Mouse (Mus musculus): ENCODE results near the gene Ifi203. TPM values are rescaled to one million over a fixed set of nuclear protein-coding genes. Genes with fewer than 3 reads are reported as not detected.
"Not testable (repeated sequence)": the region's sequence is repeated elsewhere in the genome, so short reads cannot be mapped to it uniquely, and the experiment has no call there.

Ifi203 gene
- polyA plus RNA-seq, 1 experiment from 2014 or later = 0.65 TPM

DNA sequence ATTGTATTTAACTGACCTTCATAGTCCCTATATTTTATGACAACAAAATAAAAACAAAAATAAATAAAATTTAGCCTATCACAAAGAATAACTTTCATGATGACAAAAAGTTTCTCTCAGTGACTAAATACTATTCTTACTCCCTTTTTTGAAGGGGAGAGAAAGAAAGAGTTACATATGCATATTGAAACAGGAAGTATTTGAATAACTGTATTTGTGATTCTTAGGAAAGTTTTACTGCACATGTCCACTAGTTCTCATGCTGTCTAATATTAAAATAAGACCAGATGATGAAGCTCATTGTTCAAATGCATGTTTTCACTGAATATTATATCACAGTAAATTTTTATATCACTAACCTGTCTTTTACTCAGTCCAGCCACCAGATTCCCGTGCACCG, 950 bp downstream of the Ifi203 start:
- not testable (repeated sequence) for H3K9ac ChIP-seq; H3K9me3 ChIP-seq; H3K27ac ChIP-seq; H3K4me3 ChIP-seq; H3K36me3 ChIP-seq; ATAC-seq (ENCODE audit: low FRiP score); H3K4me2 ChIP-seq; H3K27me3 ChIP-seq; H3K4me1 ChIP-seq (replicated peaks)
- 95% methylated on average over 2 of the region's 2 CpGs for WGBS

DNA sequence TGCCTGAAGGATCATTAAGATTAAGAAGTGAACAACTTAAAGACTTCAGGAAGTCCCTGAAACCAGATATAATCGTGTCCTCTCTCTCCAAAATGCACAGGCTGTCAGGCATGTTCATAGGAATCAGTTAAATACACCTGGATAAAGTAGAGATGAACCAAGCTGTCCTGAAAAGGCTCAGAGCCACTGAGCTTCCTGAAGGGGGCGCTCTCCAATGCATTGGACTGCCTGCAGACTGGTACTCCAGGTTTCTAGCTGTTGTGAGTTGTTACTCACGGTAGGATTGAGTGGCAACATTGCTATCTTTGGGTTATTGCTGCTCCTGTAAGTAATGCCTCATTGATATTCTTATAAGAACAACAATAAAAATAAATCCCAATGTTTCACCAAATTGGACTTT, 23.2 kb downstream of the Ifi203 start:
- H3K27ac ChIP-seq; H3K9ac ChIP-seq; H3K27me3 ChIP-seq; H3K4me1 ChIP-seq (replicated peaks); H3K9me3 ChIP-seq; ATAC-seq (ENCODE audit: low FRiP score); H3K4me2 ChIP-seq; H3K36me3 ChIP-seq; H3K4me3 ChIP-seq: not testable (repeated sequence)
- 67% methylated on average over 3 of the region's 3 CpGs for WGBS

DNA sequence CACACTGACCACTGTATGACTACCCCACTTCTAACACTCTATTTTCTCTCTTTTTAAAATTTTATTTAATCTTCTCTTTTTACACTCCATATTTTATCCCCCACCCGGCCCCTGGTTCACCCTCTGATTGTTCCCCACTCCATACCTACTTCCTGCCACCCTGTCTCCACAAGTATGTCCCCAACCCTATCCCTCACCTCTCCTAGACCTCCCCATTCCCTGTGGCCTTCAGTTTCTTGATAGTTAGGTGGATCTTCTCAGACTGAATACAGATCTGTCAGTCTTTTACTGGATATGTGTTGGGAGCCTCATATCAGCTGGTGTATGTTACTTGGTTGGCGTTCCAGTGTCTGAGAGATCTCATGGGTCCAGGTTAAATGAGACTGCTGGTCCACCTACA, 27.9 kb downstream of the Ifi203 start:
- no peak overlapping the region for H3K4me2 ChIP-seq
- no peaks in the 10 kb centered on the region for H3K4me1 ChIP-seq (replicated peaks)
- no peak overlapping the region for H3K4me3 ChIP-seq
- H3K9me3 ChIP-seq = no peaks in the 10 kb centered on the region
- no peak for ATAC-seq (ENCODE audit: low FRiP score)
- no peaks in the 10 kb centered on the region for H3K36me3 ChIP-seq
- H3K27ac ChIP-seq = no peak overlapping the region
- H3K9ac ChIP-seq = no peak overlapping the region
- WGBS = 81% methylated on average over 2 of the region's 2 CpGs
- H3K27me3 ChIP-seq = no peaks in the 10 kb centered on the region

DNA sequence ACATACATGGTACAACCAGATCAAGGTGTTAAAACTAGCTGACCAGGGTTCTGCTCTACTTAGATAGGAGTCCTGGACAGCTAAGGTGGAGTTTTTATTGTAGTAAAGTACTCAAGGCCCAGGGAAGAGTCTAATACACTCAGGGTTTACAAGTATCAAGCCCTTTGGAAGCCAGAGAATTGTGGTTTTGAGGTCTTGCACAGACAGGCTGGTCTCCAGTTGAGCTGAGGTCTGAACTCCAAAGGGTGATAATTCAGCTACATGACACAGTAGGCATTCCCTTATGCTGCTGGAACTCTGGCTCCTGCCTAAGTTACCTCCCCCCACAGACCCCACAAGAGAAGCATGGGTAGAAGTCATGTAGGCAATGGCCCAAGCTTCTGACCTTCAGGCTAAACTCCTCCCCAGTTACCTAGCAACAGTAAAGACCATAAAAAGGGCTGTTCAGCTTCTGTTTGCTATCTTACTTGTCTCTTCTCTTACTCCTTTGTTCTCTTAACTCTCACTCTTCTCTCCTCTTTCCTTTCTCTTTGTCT, 29.1 kb downstream of the Ifi203 start:
- not testable (repeated sequence) for H3K4me3 ChIP-seq; H3K27ac ChIP-seq; H3K27me3 ChIP-seq; H3K36me3 ChIP-seq; H3K4me1 ChIP-seq (replicated peaks); H3K4me2 ChIP-seq; H3K9me3 ChIP-seq; ATAC-seq (ENCODE audit: low FRiP score); H3K9ac ChIP-seq

DNA sequence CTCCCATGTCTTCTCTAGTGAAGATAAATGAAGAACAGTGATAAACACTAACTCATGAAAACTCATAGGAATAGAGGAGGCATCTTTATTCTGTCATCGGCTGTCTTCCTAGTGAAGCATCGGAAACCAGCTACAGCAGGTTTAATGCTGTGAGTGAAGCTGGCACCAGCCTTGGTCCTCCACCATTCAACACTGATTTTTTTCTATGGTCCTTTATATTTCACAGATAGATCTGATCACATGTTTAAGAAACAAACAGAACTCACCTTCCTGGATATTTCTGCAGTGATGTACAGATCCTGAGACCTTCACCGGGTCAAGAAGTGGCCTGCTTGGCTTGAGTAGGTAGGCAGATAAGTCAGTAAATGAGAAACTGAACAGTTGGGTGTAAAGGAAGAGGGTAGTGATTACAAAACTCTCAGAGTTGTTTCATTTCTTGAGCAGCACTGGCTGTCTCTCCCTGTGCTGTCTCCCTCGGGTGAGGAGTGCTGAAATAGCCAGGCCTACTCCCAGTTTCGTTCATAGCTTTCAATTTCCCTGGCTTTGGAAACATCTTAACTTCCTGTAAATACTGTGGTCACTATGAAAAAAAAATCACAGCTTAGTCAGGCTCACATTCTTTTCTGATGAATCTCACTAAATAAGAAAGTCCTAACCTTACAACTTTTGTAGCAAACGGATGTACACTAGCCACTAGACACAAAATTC, 29.8 kb downstream of the Ifi203 start, which contains the start of gene Ifi211:
Gene Ifi211, minus strand, starts transcription at position 499 of the 708 bp plus-strand sequence.
- not testable (repeated sequence) for H3K4me1 ChIP-seq (replicated peaks); H3K4me3 ChIP-seq; H3K36me3 ChIP-seq; H3K9me3 ChIP-seq; H3K9ac ChIP-seq; H3K4me2 ChIP-seq; ATAC-seq (ENCODE audit: low FRiP score); H3K27ac ChIP-seq; H3K27me3 ChIP-seq
- WGBS = 95% methylated on average over 6 of the region's 6 CpGs

DNA sequence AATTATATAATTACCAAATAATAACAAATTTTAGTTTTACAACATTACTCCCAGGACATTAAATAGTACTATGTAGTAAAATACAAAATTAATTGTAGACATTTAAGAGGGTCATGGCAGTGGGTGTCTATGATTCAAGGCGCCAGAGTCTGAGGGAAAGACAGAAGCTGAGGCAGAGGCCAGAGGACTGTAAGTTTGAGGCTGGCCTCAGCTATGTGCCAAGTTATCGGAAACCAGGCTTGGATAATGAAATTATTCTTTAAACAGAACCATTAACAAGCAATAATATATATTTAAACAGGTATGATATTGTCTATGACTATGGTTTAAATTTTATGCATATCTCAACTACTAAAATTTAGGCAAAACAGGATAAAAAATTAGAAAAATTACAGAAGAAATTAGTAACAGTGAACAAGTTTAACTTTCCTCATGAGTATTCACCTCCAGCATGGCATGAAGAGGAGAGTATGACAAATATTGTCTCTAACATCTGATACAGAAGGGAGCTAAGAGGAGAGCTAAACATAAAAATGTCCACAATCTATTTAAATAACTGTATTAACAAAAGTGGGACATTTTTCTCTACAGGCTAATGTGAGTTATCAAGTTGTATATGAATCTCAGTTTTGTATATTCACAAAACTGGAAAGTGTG, 30.5 kb downstream of the Ifi203 start:
- WGBS = 93% methylated on average over 2 of the region's 2 CpGs
- Histone ChIP-seq H3K9ac (no peak overlapping the region), H3K27me3 (no peaks in the 10 kb centered on the region), H3K27ac (no peak overlapping the region), H3K4me2 (no peak overlapping the region), H3K9me3 (no peaks in the 10 kb centered on the region), H3K36me3 (no peaks in the 10 kb centered on the region), H3K4me3 (no peak overlapping the region), H3K4me1 (replicated peaks) (no peaks in the 10 kb centered on the region)
- ATAC-seq (ENCODE audit: low FRiP score) = no peak

DNA sequence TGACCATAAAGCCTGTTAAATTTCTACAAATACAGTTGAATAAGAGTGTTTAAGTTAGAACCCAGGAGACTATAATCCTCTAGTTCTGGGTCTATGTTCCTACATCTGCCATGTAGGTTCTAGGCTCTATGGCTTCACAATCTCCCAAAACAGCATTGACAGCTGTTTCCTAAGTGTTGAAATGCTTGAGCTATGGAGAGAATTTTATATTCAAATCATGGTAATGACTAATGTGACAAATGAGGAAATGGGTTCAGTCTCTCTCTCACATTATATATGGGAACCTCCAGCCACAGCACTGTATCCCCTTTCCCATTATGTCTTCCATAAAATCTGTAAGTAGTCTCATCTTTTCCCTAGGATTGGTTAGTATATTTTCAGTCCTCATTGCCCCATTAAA, 34.1 kb downstream of the Ifi203 start:
- H3K4me2 ChIP-seq; H3K9ac ChIP-seq; H3K4me1 ChIP-seq (replicated peaks); ATAC-seq (ENCODE audit: low FRiP score); H3K36me3 ChIP-seq; H3K9me3 ChIP-seq; H3K27me3 ChIP-seq; H3K4me3 ChIP-seq; H3K27ac ChIP-seq: not testable (repeated sequence)

DNA sequence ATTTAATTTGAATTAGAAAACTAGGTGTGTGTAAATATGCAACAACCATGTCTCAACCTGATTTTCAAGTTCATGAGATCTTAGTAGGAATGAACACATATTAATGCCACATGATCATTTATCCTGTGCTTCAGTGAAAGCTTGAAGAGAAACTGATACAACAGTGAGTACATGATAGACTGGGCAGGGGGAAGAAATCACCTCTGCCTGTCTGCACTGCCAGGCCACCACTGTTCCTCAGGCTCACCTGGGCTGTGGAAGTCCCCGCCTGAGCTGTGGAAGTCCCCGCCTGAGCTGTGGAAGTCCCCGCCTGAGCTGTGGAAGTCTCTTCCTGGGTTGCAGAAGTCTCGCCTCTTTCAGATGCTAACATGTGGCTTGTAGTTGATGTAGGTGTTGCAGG, 36.6 kb downstream of the Ifi203 start:
- not testable (repeated sequence) for H3K9ac ChIP-seq; H3K4me3 ChIP-seq; H3K4me2 ChIP-seq; H3K27me3 ChIP-seq; H3K4me1 ChIP-seq (replicated peaks); H3K27ac ChIP-seq; ATAC-seq (ENCODE audit: low FRiP score); H3K36me3 ChIP-seq; H3K9me3 ChIP-seq
- 89% methylated on average over 4 of the region's 4 CpGs for WGBS

DNA sequence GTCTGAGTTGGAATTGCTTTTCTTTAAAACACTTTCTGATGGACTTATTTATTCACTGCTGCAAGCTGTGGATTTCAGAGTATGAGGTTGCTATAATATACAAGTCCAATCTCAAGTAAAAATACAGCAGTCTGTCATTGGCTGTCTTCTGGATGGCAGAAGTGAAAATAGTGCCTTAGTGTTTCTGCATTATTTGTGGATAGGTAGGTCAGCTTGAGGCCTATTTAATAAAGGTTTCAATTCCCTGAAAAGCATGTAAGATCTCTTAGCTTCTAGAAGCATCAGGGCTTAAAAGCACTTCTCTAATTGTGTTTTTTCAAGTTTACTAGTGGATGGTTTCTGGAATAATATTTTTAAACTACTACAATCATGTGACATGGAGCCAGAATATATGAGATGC, 52.7 kb downstream of the Ifi203 start:
- not testable (repeated sequence) for H3K27me3 ChIP-seq; H3K4me2 ChIP-seq; H3K9ac ChIP-seq; H3K9me3 ChIP-seq; ATAC-seq (ENCODE audit: low FRiP score); H3K36me3 ChIP-seq; H3K4me3 ChIP-seq; H3K4me1 ChIP-seq (replicated peaks); H3K27ac ChIP-seq

DNA sequence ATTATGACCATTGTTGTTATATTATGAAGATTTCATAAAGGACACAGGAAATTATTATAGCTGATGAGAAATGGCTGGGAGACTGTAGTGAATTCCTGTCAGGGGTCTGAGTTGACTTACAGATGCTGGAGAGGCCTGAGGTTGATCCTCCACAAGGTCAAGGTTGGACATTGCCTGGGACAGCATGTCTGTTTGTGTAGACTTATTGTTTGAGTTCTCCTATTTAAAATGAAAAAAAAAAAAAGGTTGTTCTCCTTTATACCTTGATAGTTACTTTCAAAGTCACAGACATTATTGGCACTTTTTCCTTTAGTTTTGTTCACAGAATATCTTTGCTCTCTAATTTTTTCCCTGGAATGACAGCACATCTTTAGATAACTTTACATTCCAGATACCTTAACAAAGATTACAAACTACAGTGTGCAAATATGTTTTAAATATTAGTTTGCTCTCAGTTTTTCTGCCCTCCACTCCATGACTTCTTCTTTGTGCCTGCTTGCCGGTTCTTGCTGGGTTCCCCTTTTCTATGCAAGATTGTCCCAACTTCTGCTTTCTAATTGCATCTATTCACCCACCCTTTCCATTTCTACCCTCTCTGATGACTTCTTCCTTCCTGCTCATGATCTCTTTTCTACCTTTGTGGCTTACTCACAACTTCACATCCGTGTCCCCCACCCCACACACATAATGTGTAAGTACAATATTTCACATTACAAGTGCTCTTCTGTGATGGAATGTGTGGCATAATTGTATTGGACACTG, 55.3 kb downstream of the Ifi203 start:
- H3K36me3 ChIP-seq; H3K9me3 ChIP-seq; H3K4me3 ChIP-seq; H3K4me2 ChIP-seq; H3K9ac ChIP-seq; H3K27me3 ChIP-seq; ATAC-seq (ENCODE audit: low FRiP score); H3K27ac ChIP-seq; H3K4me1 ChIP-seq (replicated peaks): not testable (repeated sequence)
- WGBS = 100% methylated on average over 1 of the region's 2 CpGs

DNA sequence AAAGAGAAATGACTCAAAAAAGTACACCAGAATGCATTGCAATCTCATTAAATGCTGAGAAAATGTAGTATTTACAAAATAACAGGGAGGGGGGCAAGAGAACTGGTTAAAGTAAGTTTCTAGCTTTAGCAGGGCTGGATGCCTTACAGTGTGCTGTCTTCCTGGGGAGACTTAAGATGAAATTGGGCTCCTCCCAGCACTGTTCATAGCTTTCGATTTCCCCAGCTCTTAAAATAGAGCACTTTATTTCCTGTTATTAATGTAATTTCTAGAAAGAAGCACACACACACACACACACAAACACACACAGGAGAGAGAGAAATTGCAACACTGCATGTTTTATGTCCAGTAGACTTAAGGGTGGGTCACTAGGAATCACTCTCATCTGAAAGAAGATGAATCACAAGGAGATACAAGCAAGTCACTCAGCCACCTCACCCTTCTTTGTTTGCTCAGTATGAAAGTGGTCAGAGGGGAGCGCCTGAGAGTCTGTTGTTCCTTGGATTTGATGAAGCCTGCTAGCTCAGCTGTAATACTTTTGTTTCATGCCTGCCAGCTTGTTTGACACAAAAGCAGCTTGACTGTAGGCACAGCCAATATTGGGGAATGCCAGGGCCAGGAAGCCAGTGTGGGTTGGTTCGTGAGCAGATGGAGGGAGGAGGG, 62.3 kb downstream of the Ifi203 start:
- WGBS = 68% methylated on average over 3 of the region's 3 CpGs
- H3K27me3 ChIP-seq; H3K9ac ChIP-seq; H3K4me1 ChIP-seq (replicated peaks); H3K36me3 ChIP-seq; H3K4me2 ChIP-seq; H3K4me3 ChIP-seq; H3K27ac ChIP-seq; ATAC-seq (ENCODE audit: low FRiP score); H3K9me3 ChIP-seq: not testable (repeated sequence)

DNA sequence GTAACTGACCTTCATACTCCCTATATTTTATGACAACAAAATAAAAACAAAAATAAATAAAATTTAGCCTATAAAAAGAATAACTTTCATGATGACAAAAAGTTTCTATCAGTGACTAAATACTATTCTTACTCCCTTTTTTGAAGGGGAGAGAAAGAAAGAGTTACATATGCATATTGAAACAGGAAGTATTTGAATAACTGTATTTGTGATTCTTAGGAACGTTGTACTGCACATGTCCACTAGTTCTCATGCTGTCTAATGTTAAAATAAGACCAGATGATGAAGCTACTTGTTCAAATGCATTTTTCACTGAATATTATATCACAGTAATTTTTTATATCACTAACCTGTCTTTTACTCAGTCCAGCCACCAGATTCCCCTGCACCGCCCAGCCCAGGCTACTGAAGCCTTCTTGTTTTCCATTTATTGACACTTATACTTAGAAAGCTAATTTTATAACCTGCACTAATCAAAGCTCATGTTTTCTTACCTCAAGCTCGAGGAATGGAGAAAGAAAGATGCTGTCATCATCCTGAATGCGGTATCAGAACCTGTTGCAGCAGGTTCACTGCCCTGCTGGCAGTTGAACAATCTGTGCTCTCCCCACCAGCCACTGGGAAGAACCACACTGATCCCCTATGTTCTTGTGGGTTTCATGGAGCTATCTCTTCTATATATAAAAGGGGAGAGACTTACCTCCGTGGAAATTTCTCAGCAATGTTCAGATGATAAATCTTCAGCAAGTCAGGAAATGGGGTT, 63.1 kb downstream of the Ifi203 start:
- not testable (repeated sequence) for H3K4me1 ChIP-seq (replicated peaks); ATAC-seq (ENCODE audit: low FRiP score); H3K9me3 ChIP-seq; H3K4me2 ChIP-seq; H3K9ac ChIP-seq; H3K27ac ChIP-seq; H3K27me3 ChIP-seq; H3K36me3 ChIP-seq; H3K4me3 ChIP-seq
- 83% methylated on average over 5 of the region's 5 CpGs for WGBS
